Mouse (Mus musculus) megakaryocyte-erythroid progenitor cell, adult 5 weeks (primary cell): Measurements from ENCODE around the gene Rasa3. TPM values are rescaled to one million over a fixed set of nuclear protein-coding genes. Genes with fewer than 3 reads are reported as not detected.

Experiments
- polyA plus RNA-seq: library from polyadenylated mRNA; stranded (reverse); fragments of >175 nt; gene quantifications from 2 replicates; pipeline ENCODE4 v1.2.3, GENCODE M21; 2012

The Rasa3 gene
- polyA plus RNA-seq = 33.2 and 37.3 TPM in 2 replicates

GRCm38 (mm10) chr8:13677413-13677883, at the start of gene Rasa3:
Gene Rasa3, minus strand, starts transcription at chr8:13677603.

DNA sequence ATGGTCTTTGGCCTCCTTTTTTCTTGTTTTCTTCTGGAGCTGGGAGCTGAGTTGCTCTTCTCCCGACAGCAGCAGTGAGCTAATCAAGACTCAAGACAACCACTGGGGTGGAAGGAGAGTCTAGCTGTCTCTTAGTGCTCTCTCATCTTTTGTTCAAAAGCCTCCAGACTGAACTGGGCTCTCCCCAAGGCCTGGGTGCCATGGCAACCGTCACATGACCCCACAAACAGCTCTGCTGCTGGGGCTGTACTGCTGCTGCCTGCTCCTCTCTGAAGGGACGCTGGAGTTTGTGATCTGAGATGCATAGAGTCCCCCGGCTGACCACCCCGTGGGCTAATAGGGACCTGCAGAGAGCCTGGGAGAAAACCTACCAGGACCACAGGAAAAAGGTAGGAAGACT, 28.3 kb upstream of the Rasa3 start, which contains the start of gene Cfap97d2:
TSS of gene Cfap97d2 (plus strand) at position 222 of the 400 bp plus-strand sequence.

GRCm38 (mm10) chr8:13562118-13562517, 115.3 kb downstream of the Rasa3 start, which contains the start of gene 1700029H14Rik:
Gene 1700029H14Rik, minus strand, starts transcription at chr8:13562461.

Other genes starting within 250 kb of the Rasa3 start
- gene Tmem255b, start 242.4 kb downstream of the Rasa3 start, polyA plus RNA-seq = not detected in 2 replicates
- 0.14 and 0.58 TPM in 2 replicates for gene Gas6, start 183.1 kb downstream of the Rasa3 start, polyA plus RNA-seq
- 0.85 TPM in 1 of 2 replicates, not detected in the other for gene 1700029H14Rik, start 115.1 kb downstream of the Rasa3 start, polyA plus RNA-seq
- not detected in 2 replicates for gene Cfap97d2, start 28.3 kb upstream of the Rasa3 start, polyA plus RNA-seq
- gene Cdc16, start 80.1 kb upstream of the Rasa3 start, polyA plus RNA-seq = 17.5 and 18.4 TPM in 2 replicates
- 35.0 and 53.0 TPM in 2 replicates for gene Upf3a, start 108.0 kb upstream of the Rasa3 start, polyA plus RNA-seq
- gene AF366264, start 160.8 kb upstream of the Rasa3 start, polyA plus RNA-seq = 0.18 and 0.67 TPM in 2 replicates
- 7.2 and 7.4 TPM in 2 replicates for gene Champ1, start 192.0 kb upstream of the Rasa3 start, polyA plus RNA-seq
- 5.3 and 5.9 TPM in 2 replicates for gene Coprs, start 212.7 kb upstream of the Rasa3 start, polyA plus RNA-seq